8 mouse cellular contexts compared by ENCODE assay signal in genomic region chr7:90129271-90129731, GRCm38 (mm10). TPM values are rescaled to one million over a fixed set of nuclear protein-coding genes. Genes with fewer than 3 reads are reported as not detected.
DNase-seq lines count a peak whose midpoint lies in the region; ATAC-seq and TF ChIP-seq lines count a peak whose summit lies in the region.

No protein-coding gene starts in this region.

- DNase-seq in gastrocnemius, adult 18-20 months (ENCODE audit: low spot score), result peak; percentile 67
- DNase-seq in gastrocnemius, postnatal 4 days (ENCODE audit: low spot score in 2 of 2), result no peak
- no peak for DNase-seq in Patski (ENCODE audit: low read depth, low spot score)
- DNase-seq in embryonic facial prominence, embryonic 14.5 days (ENCODE audit: low spot score), result peak; percentile 83

- H3K4me3 ChIP-seq in embryonic facial prominence, embryonic 14.5 days (ENCODE audit: low read depth, low read length), result peak overlapping the region; percentile 96
- H3K4me3 ChIP-seq in heart, embryonic 11.5 days (ENCODE audit: low read depth, low read length), result peak overlapping the region; percentile 96
- peak overlapping the region; percentile 94 for H3K4me3 ChIP-seq in kidney, embryonic 16.5 days (ENCODE audit: low read length)
- H3K4me3 ChIP-seq in liver, embryonic 15.5 days (replicated peaks), result peak overlapping the region; percentile 98

- no peaks in the 10 kb centered on the region for H3K9me3 ChIP-seq in embryonic facial prominence, embryonic 14.5 days (ENCODE audit: control insufficient read depth, low read length)
- no peaks in the 10 kb centered on the region for H3K9me3 ChIP-seq in heart, embryonic 11.5 days (replicated peaks; ENCODE audit: control insufficient read depth, low read length)
- no peaks in the 10 kb centered on the region for H3K9me3 ChIP-seq in kidney, embryonic 16.5 days (ENCODE audit: low read length)
- no peaks in the 10 kb centered on the region for H3K9me3 ChIP-seq in liver, embryonic 15.5 days (replicated peaks)

- CTCF ChIA-PET in Patski (lab: Charles Lee), result interaction anchor here (0.9 to 1.0 kb wide), 2 partner anchors 10 to 40 kb away, joined by 3 read pairs; no protein-coding TSS in a partner anchor

- in situ Hi-C loops in Patski (cut with MboI; ENCODE audit: low pct_unique_long_range_greater_than_20kb), result loop anchor here (5.0 kb wide), 1 partner anchor 37 kb away; no protein-coding TSS in a partner anchor

- peaks cover 12% of the 10 kb centered on the region; the same call in 1 of the 2 replicates for H3K4me1 ChIP-seq in embryonic facial prominence, embryonic 14.5 days (ENCODE audit: control insufficient read depth, insufficient read depth, low read length)
- H3K4me1 ChIP-seq in heart, embryonic 11.5 days (ENCODE audit: control insufficient read depth, insufficient read depth, low read length), result peaks cover 3% of the 10 kb centered on the region; the same call in 1 of the 2 replicates
- peaks cover 13% of the 10 kb centered on the region for H3K4me1 ChIP-seq in kidney, embryonic 16.5 days (ENCODE audit: insufficient read depth, low read length)
- H3K4me1 ChIP-seq in liver, embryonic 15.5 days (replicated peaks), result peaks cover 36% of the 10 kb centered on the region

- POLR2A ChIA-PET in Patski (lab: Charles Lee), result interaction anchor here (0.7 to 4.7 kb wide), 3 partner anchors 32 to 62 kb away, joined by 6 to 19 read pairs (median 16); no protein-coding TSS in a partner anchor

- H3K36me3 ChIP-seq in embryonic facial prominence, embryonic 14.5 days (ENCODE audit: control insufficient read depth, insufficient read depth, low read length), result no peaks in the 10 kb centered on the region
- H3K36me3 ChIP-seq in heart, embryonic 11.5 days (ENCODE audit: control insufficient read depth, insufficient read depth, low read length), result no peaks in the 10 kb centered on the region
- no peaks in the 10 kb centered on the region for H3K36me3 ChIP-seq in kidney, embryonic 16.5 days (ENCODE audit: insufficient read depth, low read length)
- H3K36me3 ChIP-seq in liver, embryonic 15.5 days (replicated peaks), result no peaks in the 10 kb centered on the region

- peak; percentile 61 for ATAC-seq in Patski
- ATAC-seq in embryonic facial prominence, embryonic 14.5 days (ENCODE audit: low read depth), result peak; percentile 13
- peak; percentile 9; the same call in 1 of the 2 replicates for ATAC-seq in heart, embryonic 11.5 days (replicated peaks; ENCODE audit: insufficient number of reproducible peaks, low FRiP score, low TSS enrichment)
- peak; percentile 11; the same call in 1 of the 2 replicates for ATAC-seq in kidney, embryonic 16.5 days (ENCODE audit: low FRiP score, low TSS enrichment)
- peak; percentile 1 for ATAC-seq in liver, embryonic 15.5 days (ENCODE audit: insufficient read depth)
- ATAC-seq in neutrophil, adult 5-6 weeks (ENCODE audit: extremely low read depth, insufficient number of reproducible peaks, low FRiP score, poor library complexity, severe bottlenecking), result peak; percentile 83

- peak overlapping the region; percentile 99 for H3K27ac ChIP-seq in embryonic facial prominence, embryonic 14.5 days (replicated peaks; ENCODE audit: low read depth, low read length)
- peak overlapping the region; percentile 100 for H3K27ac ChIP-seq in heart, embryonic 11.5 days (ENCODE audit: low read depth, low read length)
- peak overlapping the region; percentile 100 for H3K27ac ChIP-seq in kidney, embryonic 16.5 days (ENCODE audit: low read length)
- H3K27ac ChIP-seq in liver, embryonic 15.5 days (replicated peaks), result peak overlapping the region; percentile 98

- under 1% methylated on average over 12 of the region's 12 CpGs for WGBS in embryonic facial prominence, embryonic 14.5 days
- 0% methylated on average over 12 of the region's 12 CpGs for WGBS in heart, embryonic 11.5 days (ENCODE audit: insufficient replicate concordance)
- WGBS in kidney, embryonic 16.5 days, result under 1% methylated on average over 12 of the region's 12 CpGs
- WGBS in liver, embryonic 15.5 days (ENCODE audit: insufficient replicate concordance), result 0% methylated on average over 12 of the region's 12 CpGs

- peak overlapping the region; percentile 99 for H3K9ac ChIP-seq in embryonic facial prominence, embryonic 14.5 days (ENCODE audit: low read depth, low read length)
- H3K9ac ChIP-seq in heart, embryonic 11.5 days (ENCODE audit: low read depth, low read length), result peak overlapping the region; percentile 99
- peak overlapping the region; percentile 87 for H3K9ac ChIP-seq in kidney, embryonic 16.5 days (replicated peaks; ENCODE audit: low read length)
- H3K9ac ChIP-seq in liver, embryonic 15.5 days, result peak overlapping the region; percentile 95

- H3K27me3 ChIP-seq in Patski, result no peaks in the 10 kb centered on the region
- no peaks in the 10 kb centered on the region for H3K27me3 ChIP-seq in embryonic facial prominence, embryonic 14.5 days (replicated peaks; ENCODE audit: control insufficient read depth, insufficient read depth, low read length)
- no peaks in the 10 kb centered on the region for H3K27me3 ChIP-seq in heart, embryonic 11.5 days (ENCODE audit: control insufficient read depth, insufficient read depth, low read length)
- no peaks in the 10 kb centered on the region for H3K27me3 ChIP-seq in kidney, embryonic 16.5 days (ENCODE audit: insufficient read depth, low read length)
- H3K27me3 ChIP-seq in liver, embryonic 15.5 days, result no peaks in the 10 kb centered on the region

- H3K4me2 ChIP-seq in embryonic facial prominence, embryonic 14.5 days (ENCODE audit: low read depth, low read length), result peak overlapping the region; percentile 68
- peak overlapping the region; percentile 78 for H3K4me2 ChIP-seq in heart, embryonic 11.5 days
- peak overlapping the region; percentile 74 for H3K4me2 ChIP-seq in kidney, embryonic 16.5 days (replicated peaks; ENCODE audit: low read depth, low read length)
- peak overlapping the region; percentile 92 for H3K4me2 ChIP-seq in liver, embryonic 15.5 days

- no peak for TF ChIP-seq CTCF in Patski (IDR thresholded peaks at IDR 0.05)

RNA-seq across cellular contexts. Expression of gene Picalm, which starts 0.7 kb away (rescaled TPM):
- 10 to 100 TPM; 72.1 to 94.6 TPM for total RNA-seq in gastrocnemius, adult 18-20 months (2021)
- 100 to 1,000 TPM; 168 to 206 TPM for total RNA-seq in gastrocnemius, postnatal 4 days (2021)
- 331 TPM for polyA plus RNA-seq in Patski (2021)
- 59.0 and 60.0 TPM in 2 replicates for polyA plus RNA-seq in embryonic facial prominence, embryonic 14.5 days (2014; fragmentation: Nextera tagmentation; extraction: Ambion mirVana)
- polyA plus RNA-seq in heart, embryonic 11.5 days (2014; fragmentation: Nextera tagmentation; extraction: Ambion mirVana), result 36.1 and 43.7 TPM in 2 replicates
- polyA plus RNA-seq in kidney, embryonic 16.5 days (2015; fragmentation: Nextera tagmentation; extraction: Ambion mirVana), result 34.7 and 39.9 TPM in 2 replicates
- 44.8 and 45.1 TPM in 2 replicates for polyA plus RNA-seq in liver, embryonic 15.5 days (2015; fragmentation: Nextera tagmentation; extraction: Ambion mirVana)
- total RNA-seq in neutrophil, adult 5-6 weeks (2017), result 1,031 and 1,093 TPM in 2 replicates

Comparison
In these comparisons a context has a peak if more than half of its experiments do, and no peak if none do; other contexts are left out.
1. DNase-seq: peak in gastrocnemius, adult 18-20 months (single experiment) and embryonic facial prominence, embryonic 14.5 days (single experiment); none in gastrocnemius, postnatal 4 days (0 of 2) and Patski (single experiment).
2. ATAC-seq: peak in every context shown above with its lines; median percentile 83 in neutrophil, adult 5-6 weeks; 61 in Patski; 13 in embryonic facial prominence, embryonic 14.5 days; 11 in kidney, embryonic 16.5 days; 9 in heart, embryonic 11.5 days; 1 in liver, embryonic 15.5 days.
3. Peak in every context shown above with its lines, with median percentiles within 50 percentile points of each other: H3K27ac ChIP-seq, H3K4me2 ChIP-seq, H3K4me3 ChIP-seq and H3K9ac ChIP-seq.